Mouse (Mus musculus) hindbrain, postnatal 0 days (tissue): ENCODE data around the gene Nfkbil1. TPM values are rescaled to one million over a fixed set of nuclear protein-coding genes. Genes with fewer than 3 reads are reported as not detected.

Source experiments
- ATAC-seq: fragments of 200-750 bp; cut with Nextera tagmentation; 2 replicates; pipeline ENCODE4 v1.8.0; 2017; ENCODE audit warnings: mild to moderate bottlenecking, moderate TSS enrichment, moderate library complexity
- DNase-seq: peaks from one replicate; pipeline ENCODE4 v3.0.0-alpha.2; 2015; ENCODE audit warnings: low spot score
- H3K27ac ChIP-seq: fragments of 300-500 bp; sonication (generic); 2 replicates; pipeline ENCODE4 v1.5.1; 2014; ENCODE audit warnings: mild to moderate bottlenecking
- H3K27me3 ChIP-seq: fragments of 300-500 bp; sonication (generic); 2 replicates; pipeline ENCODE4 v1.6.1; 2014; ENCODE audit warnings: low read length, mixed read lengths; ENCODE audit not compliant: insufficient read depth
- H3K36me3 ChIP-seq: fragments of 300-500 bp; sonication (generic); 2 replicates; pipeline ENCODE4 v1.6.1; 2014; ENCODE audit warnings: low read length, mixed read lengths; ENCODE audit not compliant: insufficient read depth
- H3K4me1 ChIP-seq: fragments of 300-500 bp; sonication (generic); 2 replicates; pipeline ENCODE4 v1.6.1; 2014; ENCODE audit warnings: antibody characterized with exemption, low read length, mixed read lengths; ENCODE audit not compliant: insufficient read depth
- H3K4me2 ChIP-seq: fragments of 300-500 bp; sonication (generic); 2 replicates; pipeline ENCODE4 v1.6.1; 2014; ENCODE audit warnings: low read depth, mild to moderate bottlenecking, low read length, moderate library complexity, mixed read lengths
- H3K4me3 ChIP-seq: fragments of 300-500 bp; sonication (generic); 2 replicates; pipeline ENCODE4 v1.5.1; 2014; ENCODE audit warnings: low read length
- H3K9ac ChIP-seq: fragments of 300-500 bp; sonication (generic); replicated peaks from 2 replicates; pipeline ENCODE4 v1.6.1; 2014; ENCODE audit warnings: mild to moderate bottlenecking, low read length, moderate library complexity, mixed read lengths
- H3K9me3 ChIP-seq: fragments of 300-500 bp; sonication (generic); 2 replicates; pipeline ENCODE4 v1.6.1; 2016; ENCODE audit warnings: low read length, mixed read lengths
- CTCF ChIP-seq: IDR thresholded peaks from 2 replicates; pipeline ENCODE4 v1.5.1; 2016; ENCODE audit warnings: antibody characterized with exemption, control low read depth, low read depth
- WGBS: fragments of 180-500 bp; shearing (Covaris S2); extraction: QIAGEN DNeasy Blood & Tissue Kit; methylation state at CpG from one replicate; pipeline ENCODE4 v1.1.7; 2014; 5-methylcytosine and 5-hydroxymethylcytosine counted together
- polyA plus RNA-seq: library from polyadenylated mRNA; unstranded; fragments of >200 nt; fragmentation: Nextera tagmentation; extraction: Ambion mirVana; gene quantifications from 2 replicates; pipeline ENCODE4 v1.2.1, GENCODE M21; 2015
- total RNA-seq: library from RNA; depleted of rRNA; stranded (reverse); fragments of >200 nt; gene quantifications from 2 replicates; pipeline ENCODE4 v1.2.3, GENCODE M21; 2014

The Nfkbil1 gene
- total and polyA plus RNA-seq, 2 experiments from 2014 or later = 12.9 to 15.5 TPM

DNA sequence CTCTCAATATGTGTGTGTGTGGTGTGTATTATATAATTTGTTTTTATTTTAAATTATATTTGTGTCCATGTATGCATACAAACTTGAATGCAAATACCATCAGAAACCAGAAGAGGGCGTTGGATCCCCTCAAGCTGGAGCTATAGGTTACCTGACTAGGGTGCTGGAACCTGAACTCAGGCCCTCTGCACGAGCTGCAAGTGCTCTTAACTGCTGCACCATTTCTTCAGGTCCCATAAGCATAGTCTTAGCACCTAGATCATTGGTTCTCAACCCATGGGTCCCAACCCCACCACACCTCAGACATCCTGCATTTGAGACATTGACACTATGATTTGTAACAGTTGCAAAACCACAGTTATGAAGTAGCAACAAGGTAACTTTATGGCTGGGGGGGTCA is 43.9 kb downstream of the Nfkbil1 start:
- 59% methylated on average over 2 of the region's 2 CpGs for WGBS
- TF ChIP-seq CTCF = no peak
- DNase-seq (no peak), ATAC-seq (no peak)
- Histone ChIP-seq H3K27me3 (peaks cover 8% of the 10 kb centered on the region; the same call in 1 of the 2 replicates), H3K27ac (no peak overlapping the region), H3K9me3 (no peaks in the 10 kb centered on the region), H3K4me1 (no peaks in the 10 kb centered on the region), H3K4me2 (no peak overlapping the region), H3K4me3 (no peak overlapping the region), H3K36me3 (no peaks in the 10 kb centered on the region), H3K9ac (no peak overlapping the region)

DNA sequence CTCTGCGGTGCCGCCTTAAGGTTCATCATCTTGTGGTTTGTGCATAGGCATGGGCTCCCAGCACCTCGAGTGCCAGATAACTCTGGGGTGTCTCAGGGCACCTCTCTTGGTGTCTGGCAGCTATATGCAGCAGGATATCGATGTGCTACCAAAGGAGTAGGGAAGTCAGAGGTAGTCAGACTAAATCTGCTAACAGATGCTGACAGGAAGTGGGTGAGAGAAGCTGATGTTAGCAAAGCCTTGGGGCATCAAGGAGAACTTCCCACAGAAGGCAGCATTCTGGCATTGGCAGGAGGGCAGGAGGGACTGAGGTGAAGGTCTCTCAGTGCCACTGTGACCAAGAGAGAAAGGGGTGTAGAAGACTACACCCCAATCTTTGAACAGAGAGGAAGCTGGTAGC is 45.5 kb downstream of the Nfkbil1 start:
- TF ChIP-seq CTCF = no peak
- H3K36me3 ChIP-seq = no peaks in the 10 kb centered on the region

GRCm38 (mm10) chr17:35189186-35189585 is 46.4 kb downstream of the Nfkbil1 start:
- H3K27me3 ChIP-seq = no peaks in the 10 kb centered on the region
- no peak overlapping the region for H3K4me2 ChIP-seq
- ATAC-seq (no peak), DNase-seq (no peak)
- no peaks in the 10 kb centered on the region for H3K4me1 ChIP-seq
- no peak for TF ChIP-seq CTCF
- H3K4me3 ChIP-seq = no peak overlapping the region
- H3K9me3 ChIP-seq = no peaks in the 10 kb centered on the region
- H3K9ac ChIP-seq = no peak overlapping the region
- H3K27ac ChIP-seq = no peak overlapping the region
- whole genome bisulfite sequencing = 75% methylated on average over 1 of the region's 1 CpGs
- no peaks in the 10 kb centered on the region for H3K36me3 ChIP-seq

More for the DNA sequence above, 45.5 kb downstream of the Nfkbil1 start:
- Histone ChIP-seq H3K27me3 (no peaks in the 10 kb centered on the region), H3K9me3 (no peaks in the 10 kb centered on the region), H3K4me3 (no peak overlapping the region), H3K4me2 (no peak overlapping the region), H3K9ac (no peak overlapping the region), H3K27ac (no peak overlapping the region), H3K4me1 (no peaks in the 10 kb centered on the region)
- WGBS = 78% methylated on average over 4 of the region's 4 CpGs
- ATAC-seq (no peak), DNase-seq (no peak)

DNA sequence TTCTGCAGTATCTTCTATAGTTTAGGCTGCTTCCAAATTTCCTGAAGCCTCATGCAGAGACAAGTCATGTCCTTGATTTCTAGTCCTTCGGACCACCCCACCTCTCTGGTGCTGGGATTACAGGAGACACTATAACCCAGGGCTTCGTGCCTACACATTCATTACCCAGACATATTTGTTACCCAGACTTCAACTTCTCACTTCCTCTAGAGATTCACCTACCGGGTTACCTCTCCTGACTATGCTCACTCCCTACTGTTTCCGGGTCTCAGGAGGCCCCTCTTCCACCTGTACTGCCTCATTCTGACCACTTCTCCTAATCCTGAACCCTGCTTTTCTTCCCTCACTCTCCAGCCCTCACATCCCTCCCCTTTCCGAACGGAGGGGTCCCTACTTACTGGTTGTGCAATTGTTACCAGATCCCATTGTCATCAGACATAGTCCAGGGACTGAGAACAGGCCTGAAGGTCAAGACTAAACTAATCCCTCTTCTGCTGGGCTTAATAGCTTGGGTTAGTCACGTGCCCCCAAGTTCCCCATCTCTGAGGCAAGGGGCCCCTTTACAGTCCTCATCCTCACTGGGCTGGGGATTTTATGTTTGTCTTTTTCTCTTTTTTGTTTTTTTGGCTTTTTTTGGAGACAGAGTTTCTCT is 47.5 kb downstream of the Nfkbil1 start, which contains the start of gene Lst1:
Lst1 (minus strand) TSS at position 481 of the 652 bp plus-strand sequence.
- Histone ChIP-seq H3K4me3 (no peak within 1 kb of the TSS), H3K9me3 (no peaks in the 10 kb centered on the region), H3K27ac (no peak within 1 kb of the TSS; the same call in 1 of the 2 replicates), H3K4me1 (no peaks in the 10 kb centered on the region), H3K27me3 (no peaks in the 10 kb centered on the region), H3K4me2 (no peak within 1 kb of the TSS), H3K36me3 (no peaks in the 10 kb centered on the region), H3K9ac (no peak within 1 kb of the TSS)
- WGBS = 72% methylated on average over 7 of the region's 7 CpGs
- ATAC-seq = no peak
- TF ChIP-seq CTCF = no peak
- no peak for DNase-seq

GRCm38 (mm10) chr17:35187345-35187744 is 48.2 kb downstream of the Nfkbil1 start:
- Histone ChIP-seq H3K4me3 (no peak overlapping the region), H3K9ac (no peak overlapping the region), H3K4me2 (no peak overlapping the region), H3K27me3 (no peaks in the 10 kb centered on the region), H3K27ac (no peak overlapping the region), H3K36me3 (no peaks in the 10 kb centered on the region), H3K4me1 (no peaks in the 10 kb centered on the region), H3K9me3 (no peaks in the 10 kb centered on the region)
- TF ChIP-seq CTCF = no peak
- WGBS = 71% methylated on average over 4 of the region's 4 CpGs
- DNase-seq (no peak), ATAC-seq (no peak)

DNA sequence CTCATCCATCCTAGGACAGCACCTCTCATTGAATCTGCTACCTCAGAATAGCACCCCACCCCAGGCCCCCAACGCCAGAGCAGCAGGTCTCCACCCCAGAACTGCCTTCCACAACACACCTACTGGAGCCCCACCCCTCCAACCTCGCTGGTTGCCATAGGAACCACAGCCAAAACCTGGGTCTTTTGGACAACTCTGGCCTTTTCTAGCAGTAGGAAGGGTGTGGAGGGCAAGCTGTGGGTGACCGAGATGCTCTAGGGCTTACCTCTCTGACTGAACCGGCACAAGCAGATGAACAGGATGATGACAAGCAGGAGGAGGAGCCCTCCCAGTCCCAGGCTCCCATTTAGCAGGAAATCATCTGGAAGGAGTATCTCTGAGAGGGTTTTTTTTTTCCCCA is 48.9 kb downstream of the Nfkbil1 start:
- Histone ChIP-seq H3K36me3 (no peaks in the 10 kb centered on the region), H3K9me3 (no peaks in the 10 kb centered on the region), H3K4me2 (peak overlapping the region; percentile 63), H3K4me1 (no peaks in the 10 kb centered on the region), H3K27ac (peak overlapping the region; percentile 66), H3K9ac (peak overlapping the region; percentile 35; the same call in 1 of the 2 replicates), H3K27me3 (no peaks in the 10 kb centered on the region), H3K4me3 (peak overlapping the region; percentile 38)
- TF ChIP-seq CTCF = no peak
- 0% methylated on average over 4 of the region's 4 CpGs for WGBS
- DNase-seq = peak; percentile 31
- ATAC-seq = peak; percentile 62; the same call in 1 of the 2 replicates
